ENCODE assay signal across 16 mouse cellular contexts in the genomic region with DNA sequence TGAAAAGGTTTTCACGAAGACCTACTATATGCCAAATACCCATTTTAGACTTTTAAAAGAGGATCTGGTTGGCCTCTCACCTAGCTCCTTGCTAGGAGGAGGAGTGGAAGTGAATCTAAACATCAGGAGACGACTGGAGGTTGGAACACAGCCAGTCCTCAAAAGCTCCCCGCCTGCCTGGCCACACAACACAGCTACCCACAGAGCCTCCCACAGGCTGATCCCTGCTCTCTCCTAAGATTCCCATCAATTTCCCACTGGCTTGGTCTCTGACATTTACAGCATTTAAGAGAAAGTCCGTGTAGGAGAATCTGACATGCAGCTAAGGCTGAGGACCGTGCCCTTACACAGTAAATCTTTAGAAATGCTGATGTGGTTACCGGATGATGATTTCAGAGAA.
DNase-seq lines count a peak whose midpoint lies in the region; ATAC-seq lines count a peak whose summit lies in the region.
"Had no signal": no experiment of that assay in that cellular context is flagged by ENCODE, and none has a peak within 500 bp of the region (broad histone marks: within the 10 kb centered on the region; RNA-seq: fewer than 3 reads in every experiment).

No protein-coding gene starts in this region.

- ATAC-seq in heart, embryonic 13.5 days (ENCODE audit: extremely low read depth, insufficient number of reproducible peaks, low FRiP score, low TSS enrichment): no peak
- no peak for ATAC-seq in midbrain, embryonic 11.5 days (ENCODE audit: low FRiP score)
- no peak for ATAC-seq in midbrain, embryonic 15.5 days (replicated peaks)
- ATAC-seq in stomach, embryonic 16.5 days (ENCODE audit: insufficient read depth, low FRiP score): peak; percentile 56; the same call in 1 of the 2 replicates
- ATAC-seq: forebrain, embryonic 13.5 days had no signal

- H3K36me3 ChIP-seq in heart, embryonic 13.5 days: no peaks in the 10 kb centered on the region
- H3K36me3 ChIP-seq in midbrain, embryonic 11.5 days (ENCODE audit: control insufficient read depth, insufficient read depth, low read length): no peaks in the 10 kb centered on the region
- no peaks in the 10 kb centered on the region for H3K36me3 ChIP-seq in midbrain, embryonic 15.5 days (replicated peaks)
- H3K36me3 ChIP-seq in stomach, embryonic 16.5 days (ENCODE audit: control insufficient read depth, insufficient read depth, low read length): no peaks in the 10 kb centered on the region
- H3K36me3 ChIP-seq: embryonic facial prominence, embryonic 13.5 days; hindbrain, embryonic 15.5 days; limb, embryonic 12.5 days had no signal

- no peak overlapping the region for H3K4me3 ChIP-seq in heart, embryonic 13.5 days
- no peak overlapping the region for H3K4me3 ChIP-seq in midbrain, embryonic 11.5 days (ENCODE audit: low read depth, low read length)
- no peak overlapping the region for H3K4me3 ChIP-seq in midbrain, embryonic 15.5 days
- H3K4me3 ChIP-seq in stomach, embryonic 16.5 days (replicated peaks; ENCODE audit: low read length): no peak overlapping the region
- H3K4me3 ChIP-seq: embryonic facial prominence, embryonic 13.5 days; forebrain, embryonic 13.5 days; hindbrain, embryonic 15.5 days; limb, embryonic 12.5 days had no signal

- H3K9ac ChIP-seq in heart, embryonic 13.5 days: 0 out of 2 replicates have a peak overlapping the region, but pooled peaks have one; percentile 37
- H3K9ac ChIP-seq in midbrain, embryonic 11.5 days (ENCODE audit: low read length): no peak overlapping the region
- no peak overlapping the region for H3K9ac ChIP-seq in midbrain, embryonic 15.5 days
- no peak overlapping the region for H3K9ac ChIP-seq in stomach, embryonic 16.5 days (ENCODE audit: low read length)
- H3K9ac ChIP-seq: embryonic facial prominence, embryonic 13.5 days; forebrain, embryonic 13.5 days; hindbrain, embryonic 15.5 days; limb, embryonic 12.5 days had no signal

- intact Hi-C loops in left cerebral cortex, postnatal 14 days (cut with DNase I): no loop called here

- no peaks in the 10 kb centered on the region for H3K9me3 ChIP-seq in heart, embryonic 13.5 days
- no peaks in the 10 kb centered on the region for H3K9me3 ChIP-seq in midbrain, embryonic 11.5 days (ENCODE audit: control insufficient read depth, low read length)
- no peaks in the 10 kb centered on the region for H3K9me3 ChIP-seq in midbrain, embryonic 15.5 days
- H3K9me3 ChIP-seq in stomach, embryonic 16.5 days (replicated peaks; ENCODE audit: control insufficient read depth, low read length): no peaks in the 10 kb centered on the region
- H3K9me3 ChIP-seq: embryonic facial prominence, embryonic 13.5 days; forebrain, embryonic 13.5 days; hindbrain, embryonic 15.5 days; limb, embryonic 12.5 days had no signal

- no peaks in the 10 kb centered on the region for H3K27me3 ChIP-seq in heart, embryonic 13.5 days (replicated peaks)
- no peaks in the 10 kb centered on the region for H3K27me3 ChIP-seq in midbrain, embryonic 11.5 days (ENCODE audit: control insufficient read depth, insufficient read depth, low read length)
- H3K27me3 ChIP-seq in midbrain, embryonic 15.5 days (replicated peaks): no peaks in the 10 kb centered on the region
- no peaks in the 10 kb centered on the region for H3K27me3 ChIP-seq in stomach, embryonic 16.5 days (ENCODE audit: control insufficient read depth, insufficient read depth, low read length)
- H3K27me3 ChIP-seq: embryonic facial prominence, embryonic 13.5 days; forebrain, embryonic 13.5 days; hindbrain, embryonic 15.5 days; limb, embryonic 12.5 days; Patski had no signal

- peaks cover 36% of the 10 kb centered on the region for H3K4me1 ChIP-seq in heart, embryonic 13.5 days
- no peaks in the 10 kb centered on the region for H3K4me1 ChIP-seq in midbrain, embryonic 11.5 days (ENCODE audit: control insufficient read depth, insufficient read depth, low read length)
- H3K4me1 ChIP-seq in midbrain, embryonic 15.5 days: no peaks in the 10 kb centered on the region
- no peaks in the 10 kb centered on the region for H3K4me1 ChIP-seq in stomach, embryonic 16.5 days (ENCODE audit: control insufficient read depth, insufficient read depth, low read length)
- H3K4me1 ChIP-seq: forebrain, embryonic 13.5 days had no signal

- DNase-seq in heart, postnatal 4 days: no peak
- DNase-seq in midbrain, embryonic 11.5 days (ENCODE audit: low spot score, missing footprints): peak; percentile 12
- DNase-seq in cerebellum, adult 9-10 months: peak; percentile 59
- no peak for DNase-seq in spleen, postnatal 10 days (ENCODE audit: low spot score in 2 of 2)
- no peak for DNase-seq in left cerebral cortex, postnatal 14 days (ENCODE audit: low spot score in 2 of 2)
- DNase-seq: adrenal gland, adult 2 months; layer of hippocampus, adult 9-11 months; thymus, postnatal 4 days had no signal

- 0 out of 2 replicates have a peak overlapping the region, but pooled peaks have one; percentile 42 for H3K27ac ChIP-seq in heart, embryonic 13.5 days (replicated peaks)
- no peak overlapping the region for H3K27ac ChIP-seq in midbrain, embryonic 11.5 days (ENCODE audit: low read depth, low read length)
- no peak overlapping the region for H3K27ac ChIP-seq in midbrain, embryonic 15.5 days
- no peak overlapping the region for H3K27ac ChIP-seq in stomach, embryonic 16.5 days (ENCODE audit: low read length)
- H3K27ac ChIP-seq: embryonic facial prominence, embryonic 13.5 days; forebrain, embryonic 13.5 days; hindbrain, embryonic 15.5 days; limb, embryonic 12.5 days had no signal

- H3K4me2 ChIP-seq in heart, embryonic 13.5 days: no peak overlapping the region
- H3K4me2 ChIP-seq in midbrain, embryonic 11.5 days: no peak overlapping the region
- no peak overlapping the region for H3K4me2 ChIP-seq in midbrain, embryonic 15.5 days
- H3K4me2 ChIP-seq in stomach, embryonic 16.5 days (ENCODE audit: low read depth, low read length): no peak overlapping the region
- H3K4me2 ChIP-seq: embryonic facial prominence, embryonic 13.5 days; forebrain, embryonic 13.5 days; hindbrain, embryonic 15.5 days; limb, embryonic 12.5 days had no signal

- 46% methylated on average over 6 of the region's 6 CpGs for WGBS in heart, embryonic 13.5 days
- 77% methylated on average over 6 of the region's 6 CpGs for WGBS in midbrain, embryonic 11.5 days
- WGBS in midbrain, embryonic 15.5 days: 70% methylated on average over 6 of the region's 6 CpGs
- 36% methylated on average over 6 of the region's 6 CpGs for WGBS in stomach, embryonic 16.5 days

Comparison
In these comparisons a context has a peak if more than half of its experiments do, and no peak if none do; other contexts are left out.
1. DNase-seq: peak in midbrain, embryonic 11.5 days (single experiment) and cerebellum, adult 9-10 months (single experiment); none in heart, postnatal 4 days (single experiment), spleen, postnatal 10 days (0 of 2) and left cerebral cortex, postnatal 14 days (0 of 2).